Mouse (Mus musculus) embryonic fibroblast, embryonic 13.5 days (primary cell): ENCODE measurements around the gene Supt6.

Experiments
- CTCF ChIP-seq: IDR thresholded peaks from 2 replicates; pipeline ENCODE4 v1.5.1; 2011; ENCODE audit warnings: mild to moderate bottlenecking, control low read depth, low read length, moderate library complexity, borderline replicate concordance; ENCODE audit not compliant: insufficient read depth
- POLR2A ChIP-seq: IDR thresholded peaks from 2 replicates; pipeline ENCODE4 v1.6.1; 2011; ENCODE audit warnings: low read depth, mild to moderate bottlenecking, control low read depth, low read length, moderate library complexity

DNA sequence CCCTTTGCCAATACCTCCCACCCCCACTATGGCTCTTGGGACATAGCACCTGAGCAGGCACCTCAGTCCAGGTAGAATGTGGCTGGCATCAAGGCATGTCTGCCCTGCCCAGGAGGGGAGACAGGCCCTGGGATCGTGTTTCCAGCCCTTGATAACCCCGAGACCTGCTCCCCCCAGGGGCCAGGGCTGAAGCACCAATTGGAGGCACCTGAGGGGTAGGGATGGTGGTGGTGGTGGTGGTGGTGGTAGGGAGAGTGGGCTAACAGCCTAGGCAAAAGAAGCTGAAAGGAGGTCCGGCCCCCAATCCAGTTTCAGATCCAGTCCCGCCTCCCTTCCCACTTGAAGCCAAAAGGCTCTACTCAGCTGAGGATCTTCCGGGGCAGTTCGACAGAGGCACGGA, 86.2 kb downstream of the Supt6 start:
- TF ChIP-seq POLR2A, result no peak
- TF ChIP-seq CTCF, result no peak
